Mouse (Mus musculus) forelimb bud, embryonic 11.5 days (tissue): ENCODE results near the gene Snx27.

Source experiments
- DNase-seq: peaks from one replicate; pipeline ENCODE4 v3.0.0-alpha.2; 2012; ENCODE audit warnings: low read depth, low spot score

Snx27 gene

DNA sequence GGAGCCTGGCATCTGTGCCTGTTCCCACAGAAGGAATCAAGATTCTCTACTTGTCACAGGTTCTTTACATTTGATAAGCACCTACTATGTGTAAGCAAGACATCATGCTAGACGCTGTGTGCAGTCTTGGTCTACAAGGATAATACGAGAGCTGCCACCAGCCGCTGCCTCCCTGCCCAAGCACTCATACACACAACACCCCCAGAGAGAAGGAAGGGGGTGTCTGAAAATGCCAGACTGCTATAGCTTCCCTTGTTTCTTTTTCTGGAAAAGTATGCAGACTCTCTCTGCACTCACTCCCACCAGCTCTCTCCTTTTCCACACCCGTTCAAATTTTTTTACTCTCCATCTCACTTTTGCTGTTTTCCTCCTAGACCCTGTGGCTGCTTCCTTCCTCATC, 105.1 kb downstream of the Snx27 start:
- no peak for DNase-seq

DNA sequence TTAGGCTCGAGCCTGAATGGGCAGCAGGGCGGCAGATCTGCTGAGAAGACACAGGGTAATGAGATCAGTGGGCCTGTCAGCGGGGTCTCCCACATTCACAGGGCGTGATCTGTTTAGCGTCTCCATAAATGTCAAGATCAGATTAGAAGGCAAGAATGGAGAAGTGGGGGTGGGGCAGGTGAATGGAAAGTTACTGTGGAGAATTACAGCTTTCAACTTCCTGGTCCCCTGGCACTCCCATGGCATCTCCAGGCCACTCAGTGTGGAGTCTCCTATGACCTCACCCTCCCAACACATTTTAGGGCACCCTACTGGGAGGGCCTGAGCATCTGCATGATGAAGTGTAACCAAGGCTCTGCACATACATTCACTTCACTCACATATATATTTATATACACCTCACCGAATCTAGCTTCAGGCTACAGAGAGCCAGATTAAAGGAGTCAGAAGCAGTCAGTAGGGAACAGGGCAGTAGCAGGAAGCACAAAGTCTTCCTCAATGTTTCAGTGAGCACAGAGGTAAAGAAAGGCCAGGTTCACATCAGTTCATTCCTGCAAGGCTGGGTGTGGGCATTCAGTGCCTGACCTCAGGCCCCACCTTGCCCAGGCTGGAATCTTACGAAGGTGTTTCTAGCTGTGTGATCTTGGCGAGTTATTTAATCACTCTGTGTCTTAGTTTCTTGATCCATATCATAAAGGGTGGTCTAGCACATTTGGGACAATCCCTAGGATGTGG, 106.0 kb downstream of the Snx27 start:
- peak; percentile 52 for DNase-seq

DNA sequence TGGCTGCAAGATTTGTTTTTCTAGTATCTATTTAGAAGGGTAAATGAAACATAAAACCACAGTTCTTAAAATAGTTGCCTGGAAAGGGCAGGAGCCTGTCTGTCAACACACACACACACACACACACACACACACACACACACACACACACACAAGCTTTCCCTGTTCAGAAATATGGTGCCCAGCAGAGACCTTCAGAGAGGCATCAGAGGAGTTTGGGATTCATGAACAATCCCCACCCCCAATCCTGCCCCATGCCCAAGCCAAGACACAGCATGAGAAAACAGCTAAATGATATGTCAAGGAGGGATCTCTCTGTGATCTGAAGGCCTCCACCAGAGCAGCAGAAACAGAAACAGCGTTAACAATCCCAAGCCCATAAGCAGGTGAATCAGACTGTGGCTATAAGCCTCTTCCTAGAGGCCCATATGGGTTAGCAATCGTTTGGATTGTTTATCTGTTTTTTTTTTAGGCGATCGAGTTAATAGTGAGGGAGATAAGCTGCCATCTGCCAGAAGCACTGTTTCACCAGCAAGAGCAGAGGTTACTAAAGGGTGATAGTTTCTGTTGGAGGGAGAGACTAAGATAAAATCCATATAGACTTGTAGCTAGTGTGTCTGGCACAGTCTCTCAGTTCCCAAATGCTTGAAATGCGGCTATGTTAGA, 108.8 kb downstream of the Snx27 start:
- no peak for DNase-seq

DNA sequence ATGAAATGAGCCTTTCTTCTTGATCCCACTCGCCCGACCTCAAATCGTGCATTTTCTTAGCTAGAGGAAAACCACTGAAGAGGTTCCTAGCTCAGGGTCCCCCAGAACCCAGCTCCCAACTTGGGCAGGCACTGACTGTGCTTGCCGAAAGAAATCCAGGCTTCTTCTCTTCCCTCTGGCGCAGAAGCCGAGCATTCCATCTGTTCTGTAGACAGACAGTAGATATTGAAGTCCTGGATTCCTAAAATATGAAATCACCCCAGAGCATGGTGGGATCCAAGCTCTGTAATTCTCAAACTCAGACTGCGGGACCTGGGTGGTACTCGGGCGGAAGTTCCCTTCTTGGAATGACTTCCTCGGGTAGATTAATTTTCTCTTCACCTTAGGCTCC, 109.4 kb downstream of the Snx27 start:
- no peak for DNase-seq

DNA sequence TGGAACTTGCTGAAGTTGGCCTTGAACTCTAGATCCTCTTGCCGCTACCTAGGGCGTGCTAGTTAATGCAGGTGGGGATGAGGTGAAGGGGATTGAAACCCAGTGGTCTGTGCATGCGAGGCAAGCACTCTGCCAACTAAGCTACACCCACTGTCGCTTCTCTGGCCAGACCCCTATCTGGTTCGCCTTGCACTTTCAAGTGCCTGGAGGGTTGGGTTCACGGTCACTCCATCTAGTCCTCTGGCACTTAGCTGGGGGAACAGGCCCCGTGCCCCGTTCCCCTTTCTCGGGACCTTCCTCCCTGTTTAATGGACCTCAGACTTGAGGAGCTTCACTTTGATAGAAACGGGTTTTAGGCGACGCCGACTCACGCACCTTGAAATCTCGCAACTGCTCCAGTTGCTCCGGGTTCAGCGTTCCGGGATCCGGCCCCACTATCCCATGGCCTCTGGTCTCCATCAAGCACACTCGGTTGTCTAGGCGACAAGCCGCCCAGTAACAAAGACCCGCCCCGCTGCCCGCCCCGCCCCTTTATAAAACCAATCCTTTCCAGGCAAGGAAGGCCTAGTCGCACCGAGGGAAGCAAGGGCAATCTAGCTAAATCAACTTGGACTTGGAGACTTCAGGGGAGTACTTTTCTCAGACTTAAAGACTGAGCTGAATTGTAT, 109.9 kb downstream of the Snx27 start:
- peak; percentile 74 for DNase-seq

DNA sequence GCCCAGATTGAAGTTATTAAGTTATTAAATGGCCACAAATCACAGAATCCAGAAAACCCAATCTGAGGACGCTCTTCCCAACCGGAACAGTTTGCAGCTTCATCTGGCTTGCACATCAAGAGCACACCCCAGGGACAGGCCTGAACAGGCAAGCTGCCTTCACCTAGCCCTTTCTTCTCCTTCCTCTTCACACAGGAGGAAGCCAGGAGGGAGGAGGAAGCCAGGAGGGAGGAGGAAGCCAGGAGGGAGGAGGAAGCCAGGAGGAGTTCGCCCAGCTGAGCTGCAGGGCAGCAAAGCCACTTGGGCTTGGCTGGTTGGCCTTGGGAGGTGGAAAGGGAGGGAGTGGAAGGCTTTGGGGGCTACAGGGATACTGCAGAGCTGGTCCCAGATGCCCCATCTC, 113.6 kb downstream of the Snx27 start:
- DNase-seq, result no peak

DNA sequence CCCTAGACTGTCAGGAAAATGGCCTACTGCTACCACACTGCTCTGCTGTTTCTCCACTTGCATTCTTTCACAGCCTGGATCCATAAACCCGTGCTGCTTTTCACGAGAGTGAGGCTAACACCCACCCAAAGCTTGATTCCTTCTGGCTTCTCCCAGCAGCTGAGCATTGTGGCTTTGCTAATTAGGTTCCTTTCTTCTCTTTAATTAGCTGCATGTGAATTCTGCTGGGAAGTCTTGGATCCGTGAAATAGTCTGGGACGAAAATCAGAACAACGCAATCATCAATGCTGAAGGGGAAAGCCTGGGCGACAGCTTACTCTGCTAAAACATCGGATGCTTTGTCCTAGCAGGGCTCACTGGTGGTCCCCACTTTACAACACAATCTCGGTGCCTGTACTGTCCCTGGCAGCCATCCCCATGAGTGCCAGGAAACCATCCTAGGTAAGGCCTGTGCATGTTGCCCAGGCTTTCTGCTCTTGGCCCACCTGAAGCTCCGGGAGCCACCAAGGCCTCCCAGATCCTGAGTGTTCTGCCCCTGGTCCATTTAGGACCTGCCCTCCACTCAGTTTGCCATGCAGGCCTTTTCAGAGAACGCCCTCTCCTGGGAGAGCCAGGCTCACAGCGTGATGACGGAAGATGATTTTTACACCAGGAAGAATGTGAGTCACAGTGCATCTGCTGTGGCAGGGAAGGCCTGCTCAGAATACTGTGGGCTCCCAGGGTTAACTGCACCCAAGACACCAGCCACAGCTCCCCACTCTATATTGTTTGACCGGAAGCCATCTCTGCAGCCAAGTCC, 116.7 kb downstream of the Snx27 start:
- no peak for DNase-seq

DNA sequence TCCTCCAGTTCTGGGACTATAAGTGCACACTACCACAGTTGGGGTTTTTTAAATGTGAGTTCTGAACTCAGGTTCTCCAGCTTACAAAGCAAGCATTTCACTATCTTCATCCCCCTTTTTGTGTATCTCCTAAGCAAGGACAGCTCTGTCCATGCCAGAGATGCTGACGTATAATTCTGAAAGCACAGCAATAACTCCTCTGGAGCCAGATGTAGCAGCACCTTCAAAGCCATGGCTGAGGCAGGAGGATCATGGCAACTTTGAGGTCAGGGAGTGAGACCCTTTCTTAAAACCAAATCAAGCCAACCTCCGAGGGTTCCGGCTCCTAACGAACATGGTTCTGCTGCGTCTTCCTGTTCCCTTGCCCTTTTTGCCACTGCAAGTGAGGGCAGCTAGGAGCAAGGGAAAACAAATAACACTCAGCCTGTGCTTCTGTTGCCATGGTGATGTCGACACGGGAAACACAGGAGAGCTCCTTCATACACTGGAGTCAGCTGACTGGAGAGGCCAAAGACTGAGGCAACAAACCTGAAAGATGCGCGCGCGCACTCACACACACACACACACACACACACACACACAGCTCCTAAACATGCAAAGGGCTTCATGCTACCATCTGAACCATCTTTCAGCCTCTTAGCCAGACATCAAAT, 118.5 kb downstream of the Snx27 start:
- DNase-seq, result peak; percentile 64

DNA sequence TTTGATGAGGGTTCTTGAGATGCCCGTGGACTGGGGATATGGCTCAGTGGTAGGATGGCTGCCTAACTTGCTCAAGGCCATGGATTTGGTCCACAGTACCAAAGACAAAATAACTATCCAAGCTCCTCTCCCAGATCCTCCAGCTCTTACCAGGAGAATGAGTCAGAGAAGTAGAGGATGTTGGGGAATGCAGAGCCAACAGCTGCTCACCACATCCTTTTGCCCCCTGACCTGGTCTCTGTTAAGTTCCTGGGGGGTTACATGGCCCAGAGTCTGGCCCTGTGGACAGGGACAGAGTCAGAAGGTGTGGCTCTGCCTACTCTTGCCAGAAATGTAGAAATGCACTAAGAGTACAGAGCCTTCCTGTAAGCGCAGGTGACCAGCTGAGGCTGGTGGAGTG, 122.7 kb downstream of the Snx27 start:
- DNase-seq, result no peak

DNA sequence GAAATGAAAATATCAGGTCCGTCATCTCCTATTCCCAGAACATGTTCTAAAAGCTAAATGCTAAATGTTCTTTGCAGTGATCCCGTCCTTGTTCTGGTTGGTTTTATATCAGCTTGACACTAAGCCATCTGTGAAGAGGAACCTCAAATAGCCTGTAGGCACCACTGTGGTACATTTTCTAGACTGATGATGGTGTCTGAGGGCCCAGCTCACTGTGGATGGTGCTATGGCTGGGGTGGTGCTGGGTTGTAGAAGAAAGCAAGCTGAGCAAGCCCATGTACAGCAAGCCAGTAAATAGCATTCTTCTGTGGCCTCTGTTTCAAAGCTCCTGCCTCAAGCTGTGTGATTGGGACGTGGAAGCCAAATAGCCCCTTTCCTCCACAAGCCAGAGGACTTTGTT, 125.5 kb downstream of the Snx27 start:
- no peak for DNase-seq

DNA sequence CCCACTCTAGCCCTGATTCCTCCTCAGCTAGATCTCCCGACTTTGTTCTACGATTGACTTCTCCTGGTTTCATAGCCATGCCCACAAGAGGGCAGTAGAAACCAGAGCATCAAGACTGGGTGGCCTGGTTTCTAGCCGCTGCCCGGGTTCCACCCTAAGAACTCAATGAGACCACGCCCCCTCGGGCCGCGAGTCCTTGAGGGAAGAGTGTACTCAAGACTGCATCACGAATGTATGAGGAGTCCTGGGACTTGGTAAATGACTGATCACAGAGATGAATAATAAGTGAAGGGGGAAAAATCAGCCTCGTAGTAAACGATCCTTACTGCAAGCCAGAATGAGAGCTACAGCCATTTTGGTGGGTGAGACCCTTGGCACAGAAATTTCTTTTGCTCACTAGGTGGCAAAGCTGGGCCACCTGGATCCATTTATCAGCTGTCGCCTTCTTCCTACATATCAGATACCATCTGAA, 126.0 kb downstream of the Snx27 start:
- DNase-seq, result peak; percentile 93

DNA sequence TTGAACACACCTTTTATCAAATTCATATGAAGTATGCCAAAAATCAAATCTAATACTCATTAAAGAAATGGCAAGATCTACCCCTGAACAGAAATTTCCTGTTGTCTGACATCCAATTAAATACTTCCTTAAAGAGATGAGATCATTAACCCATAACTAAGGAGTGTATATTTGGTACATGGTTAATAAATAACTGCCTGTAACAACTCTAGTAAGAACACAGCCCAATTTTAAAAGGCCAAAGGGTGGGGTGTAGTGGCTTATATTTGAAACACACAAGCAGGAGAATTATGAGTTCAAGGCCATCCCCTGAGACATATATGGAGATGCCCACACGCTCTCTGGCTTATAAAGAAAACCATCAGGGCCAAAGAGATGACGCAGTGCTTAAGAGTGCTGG, 133.1 kb downstream of the Snx27 start:
- no peak for DNase-seq
